14 mouse cellular contexts compared by ENCODE assay signal in genomic region chr1:72815616-72816015, GRCm38 (mm10). TPM values are rescaled to one million over a fixed set of nuclear protein-coding genes. Genes with fewer than 3 reads are reported as not detected.
"Had no signal": no experiment of that assay in that cellular context is flagged by ENCODE, and none has a peak within 500 bp of the region (broad histone marks: within the 10 kb centered on the region; RNA-seq: fewer than 3 reads in every experiment).

No protein-coding gene starts in this region.

- H3K27me3 ChIP-seq: liver, embryonic 13.5 days; lung, embryonic 15.5 days; neural tube, embryonic 12.5 days; stomach, embryonic 15.5 days had no signal

- H3K4me2 ChIP-seq: liver, embryonic 13.5 days; lung, embryonic 15.5 days; midbrain, embryonic 11.5 days; neural tube, embryonic 12.5 days; stomach, embryonic 15.5 days had no signal

- H3K4me1 ChIP-seq: liver, embryonic 13.5 days had no signal

- H3K9me3 ChIP-seq: liver, embryonic 13.5 days; lung, embryonic 15.5 days; neural tube, embryonic 12.5 days; stomach, embryonic 15.5 days had no signal

- H3K4me3 ChIP-seq: layer of hippocampus, adult 2 months; liver, embryonic 13.5 days; lung, embryonic 15.5 days; neural tube, embryonic 12.5 days; stomach, embryonic 15.5 days had no signal

- ATAC-seq: liver, postnatal 0 days had no signal

- H3K36me3 ChIP-seq: liver, embryonic 13.5 days; lung, embryonic 15.5 days; neural tube, embryonic 12.5 days; stomach, embryonic 15.5 days had no signal

- DNase-seq: kidney, adult 18-20 months; liver; liver, embryonic 13.5 days; liver, postnatal 0 days; lung, postnatal 36 days; thymus, adult 2 months; thymus, postnatal 25 days had no signal

- H3K9ac ChIP-seq: liver, embryonic 13.5 days; liver, postnatal 0 days; lung, embryonic 15.5 days; neural tube, embryonic 12.5 days; stomach, embryonic 15.5 days had no signal

- H3K27ac ChIP-seq: layer of hippocampus, adult 2 months; liver, embryonic 13.5 days; lung, embryonic 15.5 days; neural tube, embryonic 12.5 days; stomach, embryonic 15.5 days had no signal

RNA-seq across cellular contexts. Expression of gene Igfbp2, which starts 8.7 kb away (rescaled TPM):
- total RNA-seq: megakaryocyte, adult 5-6 weeks; neutrophil, adult 5-6 weeks had no signal
